25 mouse cellular contexts compared by ENCODE assay signal in genomic region chr13:41228060-41228459, GRCm38 (mm10). TPM values are rescaled to one million over a fixed set of nuclear protein-coding genes. Genes with fewer than 3 reads are reported as not detected.
DNase-seq lines count a peak whose midpoint lies in the region; ATAC-seq and TF ChIP-seq lines count a peak whose summit lies in the region.
"Had no signal": no experiment of that assay in that cellular context is flagged by ENCODE, and none has a peak within 500 bp of the region (broad histone marks: within the 10 kb centered on the region; RNA-seq: fewer than 3 reads in every experiment).

No protein-coding gene starts in this region.

- H3K9me3 ChIP-seq in liver, embryonic 11.5 days (ENCODE audit: control insufficient read depth, low read length), result no peaks in the 10 kb centered on the region
- no peaks in the 10 kb centered on the region for H3K9me3 ChIP-seq in liver, postnatal 0 days (ENCODE audit: low read length)
- H3K9me3 ChIP-seq: G1E had no signal

- ATAC-seq in liver, embryonic 11.5 days (replicated peaks; ENCODE audit: low FRiP score), result no peak
- ATAC-seq in liver, postnatal 0 days, result no peak; the same call in 1 of the 2 replicates
- ATAC-seq: activated CD4-positive, CD25-positive, alpha-beta regulatory T cell, adult 4 months; CD4-positive, CD25-positive, alpha-beta regulatory T cell, adult 4 months; Patski had no signal

- no peaks in the 10 kb centered on the region for H3K79me2 ChIP-seq in liver, adult 2 months (ENCODE audit: control insufficient read depth, insufficient read depth, low read length)

- peak; percentile 75 for DNase-seq in liver, adult 2 months (ENCODE audit: extremely low read depth, low read depth, low spot score)
- DNase-seq in liver, embryonic 11.5 days (ENCODE audit: low spot score), result no peak
- no peak for DNase-seq in liver, postnatal 0 days
- no peak for DNase-seq in liver
- DNase-seq: adrenal gland, adult 2 months; adrenal gland, adult 8-10 months; adrenal gland, postnatal 10 days; adrenal gland, postnatal 14 days; adrenal gland, postnatal 25 days; adrenal gland, postnatal 36 days; B cell, adult 2 months; cerebellum, adult 11 months; cerebellum, adult 11-12 months; cerebellum, adult 18-20 months had no signal

- TF ChIP-seq POLR2A in liver, adult 2 months (IDR thresholded peaks at IDR 0.05; ENCODE audit: extremely low read depth, insufficient read depth, low read length), result no peak

- peak; percentile 68; the same call in 1 of the 2 replicates for TF ChIP-seq EP300 in liver, postnatal 0 days (IDR thresholded peaks at IDR 0.05; ENCODE audit: low read depth)

- H3K4me3 ChIP-seq in liver, adult 2 months (ENCODE audit: insufficient read depth, low read depth, low read length), result no peak overlapping the region
- H3K4me3 ChIP-seq in liver, embryonic 11.5 days (ENCODE audit: low read depth, low read length), result no peak overlapping the region
- no peak overlapping the region for H3K4me3 ChIP-seq in liver, postnatal 0 days (ENCODE audit: low read depth, low read length)

- H3K4me1 ChIP-seq in liver, adult 2 months (ENCODE audit: control insufficient read depth, insufficient read depth, low read length), result peaks cover 21% of the 10 kb centered on the region
- no peaks in the 10 kb centered on the region for H3K4me1 ChIP-seq in liver, embryonic 11.5 days (replicated peaks; ENCODE audit: control insufficient read depth, insufficient read depth, low read length)
- no peaks in the 10 kb centered on the region; the same call in 1 of the 2 replicates for H3K4me1 ChIP-seq in liver, postnatal 0 days (ENCODE audit: insufficient read depth)

- WGBS in liver, adult 2 months, result 27% methylated on average over 5 of the region's 5 CpGs
- WGBS in liver, embryonic 11.5 days, result 74% methylated on average over 5 of the region's 5 CpGs
- WGBS in liver, postnatal 0 days (ENCODE audit: insufficient replicate concordance), result 64% methylated on average over 5 of the region's 5 CpGs

- H3K4me2 ChIP-seq in liver, embryonic 11.5 days, result no peak overlapping the region
- H3K4me2 ChIP-seq in liver, postnatal 0 days (ENCODE audit: low read depth, low read length), result no peak overlapping the region

- no peak overlapping the region for H3K9ac ChIP-seq in liver, adult 2 months (ENCODE audit: low read depth, low read length)
- no peak overlapping the region for H3K9ac ChIP-seq in liver, embryonic 11.5 days (ENCODE audit: low read depth, low read length)
- H3K9ac ChIP-seq in liver, postnatal 0 days (replicated peaks), result no peak overlapping the region

- no peaks in the 10 kb centered on the region for H3K36me3 ChIP-seq in liver, adult 2 months (ENCODE audit: control insufficient read depth, insufficient read depth, low read length)
- H3K36me3 ChIP-seq in liver, embryonic 11.5 days (ENCODE audit: control insufficient read depth, insufficient read depth, low read length), result no peaks in the 10 kb centered on the region
- H3K36me3 ChIP-seq in liver, postnatal 0 days (replicated peaks; ENCODE audit: insufficient read depth, low read length), result no peaks in the 10 kb centered on the region
- H3K36me3 ChIP-seq: G1E had no signal

- H3K27me3 ChIP-seq in liver, adult 2 months (ENCODE audit: control insufficient read depth, insufficient read depth, low read length), result no peaks in the 10 kb centered on the region
- H3K27me3 ChIP-seq in liver, embryonic 11.5 days (replicated peaks; ENCODE audit: control insufficient read depth, insufficient read depth, low read length), result no peaks in the 10 kb centered on the region
- H3K27me3 ChIP-seq in liver, postnatal 0 days (ENCODE audit: insufficient read depth, low read length), result no peaks in the 10 kb centered on the region
- H3K27me3 ChIP-seq: CH12.LX had no signal

- no peak for TF ChIP-seq CTCF in liver, adult 2 months (IDR thresholded peaks at IDR 0.05; ENCODE audit: low read depth, low read length)
- TF ChIP-seq CTCF in liver, postnatal 0 days (IDR thresholded peaks at IDR 0.05; ENCODE audit: low read depth), result no peak

- H3K27ac ChIP-seq in liver, adult 2 months (replicated peaks; ENCODE audit: insufficient read depth, low read depth, low read length), result peak overlapping the region; percentile 89
- no peak overlapping the region for H3K27ac ChIP-seq in liver, embryonic 11.5 days (ENCODE audit: low read depth, low read length)
- peak overlapping the region; percentile 82 for H3K27ac ChIP-seq in liver, postnatal 0 days (ENCODE audit: low read depth)

RNA-seq across cellular contexts. Expression of gene Elovl2, which starts 7.9 kb away (rescaled TPM):
- total RNA-seq in liver, adult 2 months (2014; rRNA removed), result 287 and 443 TPM in 2 replicates
- polyA plus RNA-seq in liver, adult 2 months (2012; rRNA removed), result 157 and 182 TPM in 2 replicates
- polyA plus RNA-seq in liver, embryonic 11.5 days (2014; fragmentation: Nextera tagmentation; extraction: Ambion mirVana), result 32.5 and 38.1 TPM in 2 replicates
- polyA plus RNA-seq in liver, postnatal 0 days (2015; fragmentation: Nextera tagmentation; extraction: Ambion mirVana), result 304 and 314 TPM in 2 replicates
- total RNA-seq: CH12.LX, MEL had no signal
- polyA plus RNA-seq: activated CD4-positive, CD25-positive, alpha-beta regulatory T cell, adult 4 months; C2C12; CD4-positive, CD25-positive, alpha-beta regulatory T cell, adult 4 months; G1E; Patski had no signal

RNA-seq across cellular contexts. Expression of gene Smim13, which starts 21.6 kb away (rescaled TPM):
- total RNA-seq in liver, adult 2 months (2014; rRNA removed), result 14.6 and 20.7 TPM in 2 replicates
- polyA plus RNA-seq in liver, adult 2 months (2012; rRNA removed), result 5.1 and 5.2 TPM in 2 replicates
- 12.6 and 16.9 TPM in 2 replicates for polyA plus RNA-seq in liver, embryonic 11.5 days (2014; fragmentation: Nextera tagmentation; extraction: Ambion mirVana)
- 3.8 and 3.9 TPM in 2 replicates for polyA plus RNA-seq in liver, postnatal 0 days (2015; fragmentation: Nextera tagmentation; extraction: Ambion mirVana)

RNA-seq across cellular contexts. Expression of gene Gm17364, which starts 45.7 kb away (rescaled TPM):
- not detected in 2 replicates for total RNA-seq in liver, adult 2 months (2014; rRNA removed)
- not detected in 2 replicates for polyA plus RNA-seq in liver, adult 2 months (2012; rRNA removed)
- polyA plus RNA-seq in liver, embryonic 11.5 days (2014; fragmentation: Nextera tagmentation; extraction: Ambion mirVana), result not detected in 2 replicates
- polyA plus RNA-seq in liver, postnatal 0 days (2015; fragmentation: Nextera tagmentation; extraction: Ambion mirVana), result not detected in 2 replicates
- total RNA-seq: adrenal gland, adult 18-20 months; adrenal gland, adult 2 months; adrenal gland, adult 8-10 months; adrenal gland, postnatal 10 days; adrenal gland, postnatal 14 days; adrenal gland, postnatal 25 days; adrenal gland, postnatal 36 days; adrenal gland, postnatal 4 days; CH12.LX; ES-E14; G1E; MEL had no signal
- polyA plus RNA-seq: activated CD4-positive, CD25-positive, alpha-beta regulatory T cell, adult 4 months; adrenal gland, adult 2 months; brain, embryonic 14.5 days; C2C12; CD4-positive, CD25-positive, alpha-beta regulatory T cell, adult 4 months; G1E; Patski had no signal
